Mouse (Mus musculus) embryo, embryonic 11 days (tissue): Measurements from ENCODE around the gene Cmip.

Source experiments
- DNase-seq: peaks from one replicate; pipeline ENCODE4 v3.0.0-alpha.2; 2015

The Cmip gene

DNA sequence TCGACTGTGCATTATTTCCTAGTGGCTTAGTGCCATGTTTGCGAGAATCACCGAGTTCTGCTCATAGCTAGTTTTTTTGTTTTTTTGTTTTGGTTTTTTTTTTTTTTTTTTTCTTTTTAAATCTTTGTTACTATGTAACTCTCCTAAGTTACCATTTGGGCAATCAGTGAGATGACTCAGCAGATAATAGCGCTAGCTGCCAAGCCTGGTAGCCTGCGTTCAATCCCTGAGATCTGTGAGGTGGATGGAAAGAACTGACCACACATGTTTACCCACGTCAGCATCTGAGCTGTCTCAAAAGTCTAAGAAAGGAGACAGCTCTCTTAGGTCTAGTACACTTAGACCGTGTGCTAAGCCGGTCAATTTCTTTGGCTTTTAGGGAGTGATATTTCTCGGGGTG, 71.9 kb downstream of the Cmip start:
- no peak for DNase-seq

DNA sequence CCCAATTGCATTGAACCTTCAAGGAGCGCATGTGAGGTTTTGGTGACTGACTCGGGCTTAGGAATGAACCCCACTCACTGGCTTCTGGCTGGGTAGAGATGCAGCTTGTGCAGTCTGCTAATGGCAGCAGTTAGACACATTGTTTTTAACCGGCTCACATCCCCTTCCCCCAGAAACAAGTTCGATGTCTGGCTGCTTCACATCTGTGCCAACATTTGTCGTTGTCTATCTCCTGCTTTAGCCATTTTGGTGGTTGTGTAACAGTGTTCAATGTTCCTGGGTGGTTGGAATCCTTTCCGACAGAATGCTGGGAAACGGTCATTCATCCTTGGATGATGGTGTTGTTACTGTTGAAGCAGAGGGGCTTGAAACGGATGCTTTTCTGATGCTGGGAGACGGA, 72.3 kb downstream of the Cmip start:
- DNase-seq: no peak

DNA sequence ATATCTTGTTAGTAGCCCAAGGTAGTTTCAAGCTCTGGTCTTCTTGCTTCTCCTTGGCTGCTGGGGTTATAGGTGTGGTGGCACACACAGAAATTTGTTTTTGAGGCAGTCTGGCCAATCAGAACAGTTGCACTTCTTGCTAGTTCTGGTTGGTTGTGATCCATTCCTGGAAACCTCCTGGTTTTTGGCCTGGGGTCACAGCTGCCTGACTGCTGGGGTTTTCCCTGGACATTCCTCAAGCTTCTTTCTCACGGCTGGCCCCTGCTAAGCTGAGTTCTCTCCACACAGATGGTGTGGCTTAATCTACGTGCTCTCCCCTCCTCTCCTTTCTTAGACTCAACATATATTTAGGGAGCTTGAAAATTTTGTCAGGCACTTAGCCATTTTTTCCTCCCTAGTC, 73.0 kb downstream of the Cmip start:
- no peak for DNase-seq

DNA sequence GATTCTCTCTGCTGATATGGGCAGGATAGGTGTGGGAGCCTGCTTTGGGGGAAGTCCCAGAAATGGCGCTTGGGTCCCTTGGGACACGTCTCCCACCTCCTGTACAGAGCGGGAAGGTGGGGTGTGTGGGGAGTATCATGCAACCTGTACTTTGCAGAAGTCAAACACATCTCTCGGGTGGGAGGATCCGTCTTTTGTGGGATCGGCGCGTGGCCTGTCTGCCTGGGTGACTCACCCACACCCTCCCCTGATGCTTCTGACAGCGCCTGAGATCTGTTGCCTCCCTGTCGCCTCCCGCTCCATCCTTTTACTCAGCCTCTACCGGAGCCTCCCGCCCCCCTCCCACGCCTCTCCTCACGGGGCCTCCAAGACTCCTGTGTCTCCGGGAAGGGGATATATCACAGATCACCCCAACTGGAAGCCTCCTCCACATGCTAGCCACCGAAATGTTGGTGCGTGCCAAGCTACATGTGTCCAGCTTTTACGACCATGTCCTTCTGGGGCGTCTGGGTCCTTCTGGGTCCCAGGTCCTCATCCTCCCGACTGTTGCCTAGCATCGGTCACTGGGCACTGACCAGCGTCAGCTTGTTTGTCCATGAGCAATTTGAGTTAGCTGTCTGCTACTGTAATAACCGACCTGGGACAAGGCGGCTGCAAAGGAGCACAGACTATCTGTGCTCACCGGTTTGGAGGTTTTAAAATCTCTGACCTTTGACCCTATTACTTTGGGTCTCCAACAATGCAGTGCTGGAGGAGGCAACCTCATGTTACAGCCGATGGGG, 75.6 kb downstream of the Cmip start:
- no peak for DNase-seq

DNA sequence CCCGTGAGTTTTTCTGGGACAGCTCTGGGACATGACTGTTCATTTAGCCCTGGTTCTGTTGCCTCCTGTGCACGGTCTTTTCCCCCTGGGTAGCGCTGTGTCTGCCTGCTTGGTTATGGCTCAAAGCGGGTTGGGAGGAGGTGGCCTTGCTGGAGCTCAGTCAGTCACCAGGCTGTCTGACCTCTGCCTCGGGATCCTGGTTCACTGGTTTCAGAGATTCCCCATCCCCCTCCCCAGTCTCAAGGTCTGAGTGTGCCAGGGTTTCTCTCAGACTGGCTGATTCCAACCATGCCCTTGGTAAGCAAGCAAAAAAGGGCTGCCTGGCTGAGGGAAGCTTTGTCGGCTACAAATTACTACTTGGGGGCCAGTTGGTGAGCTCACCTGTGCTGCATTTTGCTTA, 76.8 kb downstream of the Cmip start:
- DNase-seq: peak; percentile 53

DNA sequence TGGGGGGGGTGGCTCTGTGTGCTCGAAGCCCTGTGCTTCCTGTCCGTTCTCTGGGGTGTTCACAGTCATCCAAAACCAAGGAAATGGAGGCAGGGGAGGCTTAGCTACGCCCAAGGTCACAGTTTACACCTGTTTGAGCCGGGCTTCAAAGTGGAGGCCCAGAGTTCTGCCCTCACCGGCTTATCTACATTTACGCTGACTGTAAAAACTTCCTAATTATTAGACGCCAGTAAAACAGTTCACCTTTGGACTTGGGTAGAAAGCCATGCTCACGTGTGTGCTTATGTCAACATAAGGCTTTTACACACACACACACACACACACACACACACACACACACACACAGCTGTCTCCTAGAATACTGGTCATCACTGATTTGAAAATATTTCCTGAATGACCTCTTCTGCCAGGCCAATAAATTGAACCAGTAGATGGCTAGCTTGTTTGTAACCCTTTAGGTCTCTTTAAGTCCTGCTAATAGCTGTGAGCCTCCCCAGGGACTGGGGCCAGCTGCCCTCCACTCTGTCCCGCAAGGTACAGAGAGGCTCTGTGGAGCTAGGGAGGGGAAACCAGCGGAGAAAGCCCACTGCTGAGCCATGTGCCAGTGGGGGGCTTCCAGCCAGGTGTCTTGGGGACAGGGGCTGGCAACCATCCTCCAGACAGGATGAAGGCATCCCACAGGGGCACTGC, 77.3 kb downstream of the Cmip start:
- DNase-seq: peak; percentile 35

DNA sequence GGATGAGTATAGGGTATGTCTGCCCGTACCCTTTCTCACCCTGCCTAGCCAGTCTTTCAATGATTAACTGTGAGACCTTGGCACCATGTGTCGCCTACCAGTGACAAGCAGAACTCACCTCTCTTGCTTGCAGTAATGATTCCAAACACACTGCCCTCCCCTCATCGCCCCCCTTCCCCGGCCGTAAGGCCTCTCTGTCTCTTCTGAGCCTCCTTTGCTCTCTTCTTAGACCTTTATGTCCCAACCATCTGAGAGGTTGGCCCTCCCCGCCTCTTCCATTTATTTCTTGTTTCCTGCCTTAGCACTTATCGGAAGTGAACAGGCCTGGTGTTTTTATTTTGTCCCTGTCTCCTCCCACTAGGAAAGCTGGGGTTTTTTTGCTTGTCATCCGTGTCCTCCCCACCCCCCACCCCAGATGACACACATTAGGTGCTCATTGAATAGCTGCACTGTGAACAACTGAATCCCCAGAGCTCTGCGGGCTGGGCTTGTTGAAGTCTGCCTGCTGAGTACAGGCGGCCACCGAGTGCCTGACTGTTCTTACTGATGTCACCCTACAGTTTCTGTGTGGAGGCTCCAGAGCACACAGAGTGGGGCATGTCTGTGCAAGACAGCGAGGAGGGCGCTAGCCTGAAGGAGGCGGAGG, 78.0 kb downstream of the Cmip start:
- DNase-seq: peak; percentile 44

DNA sequence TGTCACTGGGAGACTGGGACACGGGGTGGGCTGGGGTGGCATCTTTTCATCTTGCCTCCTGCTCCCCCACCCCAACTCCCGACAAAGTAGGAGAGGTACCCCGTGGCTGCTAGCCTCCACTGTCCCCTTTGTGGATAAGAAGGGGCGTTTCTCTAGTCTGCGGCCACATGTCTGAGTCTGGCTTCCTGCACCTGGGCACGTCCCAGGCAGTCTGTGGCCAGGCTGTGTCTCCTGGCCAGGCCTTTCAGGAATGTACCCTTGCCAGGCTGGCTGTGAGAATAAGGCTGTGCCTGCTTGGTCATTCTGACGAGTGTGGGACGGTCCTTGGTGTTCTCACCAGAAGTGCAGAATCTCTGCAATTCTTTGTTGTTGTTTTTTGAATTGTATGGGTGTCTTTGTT, 78.6 kb downstream of the Cmip start:
- no peak for DNase-seq

DNA sequence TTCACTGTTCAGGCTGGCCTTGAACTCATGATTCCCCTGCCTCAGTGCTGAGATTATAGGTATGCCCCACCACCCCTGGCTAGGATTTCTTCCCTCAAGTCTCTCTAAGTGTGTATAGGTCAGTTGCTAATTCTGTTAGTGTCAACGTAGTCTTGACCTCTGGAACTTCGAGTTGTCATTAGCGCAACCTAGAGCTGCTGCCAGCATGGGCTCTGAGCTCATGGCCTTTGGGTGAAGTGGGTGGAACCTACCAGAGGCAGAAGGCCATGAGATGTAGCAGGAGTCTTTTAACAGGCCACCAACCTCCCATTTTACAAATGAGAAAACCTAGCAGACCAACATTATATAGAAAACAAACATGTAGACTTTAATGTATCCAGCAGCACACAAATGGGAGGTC, 80.3 kb downstream of the Cmip start:
- no peak for DNase-seq

DNA sequence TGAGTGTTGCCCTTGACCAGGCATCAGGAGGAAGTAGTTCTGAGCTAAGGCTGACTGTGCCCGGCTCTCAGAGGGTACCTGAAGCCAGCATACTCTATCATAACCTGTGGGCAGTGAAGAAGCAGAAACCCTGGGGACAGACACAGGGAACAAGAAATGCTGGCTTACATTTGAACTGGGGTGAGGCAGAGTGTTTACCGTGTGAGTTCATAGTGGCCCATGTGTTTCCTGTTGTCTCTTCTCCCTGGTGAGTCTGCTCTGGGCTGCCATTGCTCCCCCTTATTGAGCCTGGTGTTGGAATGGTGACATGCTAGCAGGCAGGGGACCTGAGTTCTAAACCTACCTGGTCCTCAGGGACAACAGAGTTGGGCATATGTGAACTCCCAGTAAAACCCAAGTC, 81.8 kb downstream of the Cmip start:
- no peak for DNase-seq

DNA sequence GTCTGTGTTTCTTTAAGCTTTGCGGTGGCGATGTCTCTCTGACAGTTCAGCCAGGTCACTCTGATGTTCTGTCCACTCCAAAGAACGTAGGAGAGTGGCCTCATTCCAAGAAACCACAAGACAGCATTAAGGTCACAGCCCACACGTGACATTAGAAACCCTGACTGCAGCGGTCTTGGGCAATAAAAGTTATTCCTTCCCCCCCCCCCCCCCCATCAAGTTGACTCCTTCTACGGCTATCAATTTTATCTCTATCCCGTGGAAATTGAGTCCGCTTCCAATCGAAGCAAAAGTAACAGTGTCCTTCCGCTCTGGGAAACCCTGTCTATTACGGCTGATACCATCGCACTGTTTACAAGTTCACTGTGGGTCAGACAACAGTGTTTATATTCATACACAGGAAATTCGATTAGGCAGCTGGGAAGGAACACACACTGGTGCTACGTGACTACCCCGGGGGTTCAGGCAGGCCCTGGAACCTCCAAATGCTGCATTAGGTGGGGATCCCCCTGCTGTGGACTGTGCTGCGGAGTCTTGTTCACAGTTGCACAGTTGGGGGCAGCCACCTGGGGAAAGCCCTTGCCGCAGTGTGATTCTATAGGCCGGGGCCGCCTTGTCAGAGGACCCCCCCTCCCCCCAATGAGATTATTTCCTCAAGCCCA, 82.6 kb downstream of the Cmip start:
- no peak for DNase-seq

DNA sequence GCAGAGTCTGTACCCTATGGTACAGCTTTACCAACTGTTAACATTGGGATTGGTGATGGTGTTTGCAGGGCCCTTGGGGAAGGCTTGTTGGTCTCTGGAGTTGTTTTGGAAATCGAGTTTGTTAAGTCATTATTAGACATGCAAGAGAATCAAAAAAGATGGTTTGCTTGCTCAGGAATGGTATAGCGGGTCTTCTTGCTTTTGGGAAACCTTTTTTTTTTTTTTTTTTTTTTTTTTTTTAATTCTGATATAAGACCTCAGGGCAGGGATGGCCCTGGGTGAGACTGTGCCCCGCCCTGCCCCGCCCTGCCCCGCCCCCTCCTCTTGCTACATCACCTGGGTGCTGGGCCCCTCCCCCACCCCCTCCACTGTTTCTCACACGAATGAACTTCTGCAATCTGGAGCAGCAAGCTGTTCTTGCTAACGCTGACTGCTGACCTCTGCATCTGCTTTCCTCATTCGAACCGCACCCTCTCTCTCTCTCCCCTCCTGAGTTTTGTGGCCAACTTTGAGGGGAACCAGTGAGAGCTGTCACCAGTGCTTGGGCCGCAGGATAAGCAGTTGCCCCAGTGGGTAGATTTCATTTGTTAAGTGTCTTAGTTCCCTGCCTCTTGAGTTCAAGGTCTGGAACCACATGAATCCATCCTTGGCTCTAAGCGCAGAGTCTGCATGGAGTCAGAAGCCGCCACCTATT, 83.2 kb downstream of the Cmip start:
- no peak for DNase-seq

DNA sequence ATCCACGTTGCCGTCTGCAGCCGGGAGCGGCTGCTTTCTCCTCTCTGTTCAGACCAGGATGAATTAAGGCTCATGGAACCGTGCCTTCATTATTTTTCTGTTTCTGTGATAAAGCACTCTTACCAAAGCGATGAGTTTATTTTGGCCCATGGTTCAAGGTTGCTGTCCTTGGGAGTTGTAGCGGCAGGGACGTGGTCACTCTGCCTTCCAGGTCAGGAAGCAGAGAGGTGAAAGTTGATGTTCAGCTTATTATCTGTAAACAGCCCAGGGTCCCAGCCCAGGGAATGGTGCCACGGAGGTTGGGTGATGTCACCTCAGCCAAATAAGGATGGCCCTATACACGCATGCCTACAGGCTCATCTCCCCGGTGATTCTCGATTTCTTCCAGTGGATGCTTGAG, 83.9 kb downstream of the Cmip start:
- no peak for DNase-seq

DNA sequence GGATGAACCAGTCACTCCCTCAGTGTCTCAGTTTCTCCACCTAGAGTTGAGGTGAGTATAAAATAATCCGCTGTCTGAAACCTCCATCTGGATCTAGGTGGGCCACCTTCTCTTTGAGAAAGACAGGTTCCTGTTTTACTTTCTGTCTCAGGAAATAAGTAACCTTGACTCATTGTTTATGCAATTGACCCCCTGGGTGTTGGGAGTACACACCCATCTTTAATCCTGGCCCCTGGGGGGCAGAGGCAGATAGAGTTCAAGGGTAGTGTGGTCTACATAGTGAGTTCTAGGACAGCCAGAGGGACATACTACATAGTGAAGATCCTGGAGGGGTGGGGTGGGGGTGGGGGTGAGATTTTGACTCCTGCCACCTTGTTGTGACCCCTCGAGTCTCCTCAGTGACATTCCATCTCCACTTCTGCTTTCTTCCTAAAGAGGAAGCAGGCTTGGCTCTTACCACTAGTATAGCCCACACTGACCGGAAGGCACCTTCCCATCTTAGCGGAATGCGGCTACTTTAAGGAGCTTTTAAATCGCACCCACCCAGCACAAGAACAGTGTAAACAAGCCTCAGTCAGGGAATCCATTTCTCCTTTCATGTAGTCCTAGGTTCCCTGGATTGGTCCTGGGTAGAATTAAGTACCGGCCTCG, 86.0 kb downstream of the Cmip start:
- DNase-seq: no peak

DNA sequence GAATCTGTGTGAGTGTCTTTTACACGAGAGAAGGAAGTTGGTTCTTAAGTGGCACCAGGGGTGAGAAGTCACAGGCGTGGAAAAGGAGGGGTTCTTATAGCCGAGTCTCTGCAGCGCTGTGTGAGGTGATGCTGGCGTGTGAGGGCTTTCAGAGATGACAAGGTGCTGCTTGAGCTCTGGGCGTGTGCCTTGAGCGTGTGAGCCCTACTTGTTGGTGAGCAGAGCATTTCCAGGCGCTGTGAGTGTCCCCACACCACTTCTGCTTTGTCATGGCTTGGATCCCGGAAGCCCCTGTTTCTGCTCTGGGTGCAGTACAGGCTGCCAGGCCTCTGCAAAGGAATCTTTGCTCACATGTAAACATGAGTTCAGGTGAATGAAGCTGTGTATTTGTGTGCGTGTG, 86.6 kb downstream of the Cmip start:
- DNase-seq: no peak

DNA sequence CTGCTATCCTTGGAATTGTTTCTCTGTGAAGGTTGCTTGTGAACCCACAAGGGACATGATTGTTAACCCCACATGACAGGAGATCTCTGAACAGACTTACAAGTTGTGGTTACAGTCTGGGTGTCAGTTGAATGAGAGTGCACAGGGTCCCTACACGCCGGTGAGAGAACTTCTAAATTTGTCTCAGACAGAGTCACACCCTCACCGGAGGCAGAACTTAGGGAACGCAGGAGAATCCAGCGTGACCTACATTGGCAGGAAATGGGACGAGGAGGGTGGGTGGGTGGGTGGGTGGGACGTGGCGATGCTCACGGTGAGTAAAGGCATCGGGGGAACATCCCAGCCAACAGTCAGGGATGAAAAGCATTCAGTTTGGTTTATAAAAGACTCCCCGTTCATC, 88.0 kb downstream of the Cmip start:
- DNase-seq: no peak

DNA sequence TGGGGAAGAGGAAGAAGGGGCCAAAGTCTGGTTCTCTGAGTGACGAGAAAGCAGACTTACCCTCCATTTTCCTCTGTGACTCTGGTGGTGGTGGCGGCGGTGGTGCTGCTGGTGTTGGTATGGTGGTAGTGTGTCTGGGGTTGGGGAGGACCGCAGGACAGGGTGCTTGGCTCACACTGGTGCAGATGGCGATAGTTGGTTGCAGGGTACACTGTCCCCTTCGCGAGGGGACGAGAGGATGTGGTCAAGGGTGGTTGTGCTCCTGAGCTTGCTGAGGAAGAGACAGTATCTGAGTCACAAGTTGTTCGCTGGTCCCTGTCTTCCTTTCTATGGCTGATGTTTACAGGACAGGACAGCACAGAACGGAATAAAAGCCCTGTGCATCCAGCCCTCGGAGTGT, 88.5 kb downstream of the Cmip start:
- no peak for DNase-seq

DNA sequence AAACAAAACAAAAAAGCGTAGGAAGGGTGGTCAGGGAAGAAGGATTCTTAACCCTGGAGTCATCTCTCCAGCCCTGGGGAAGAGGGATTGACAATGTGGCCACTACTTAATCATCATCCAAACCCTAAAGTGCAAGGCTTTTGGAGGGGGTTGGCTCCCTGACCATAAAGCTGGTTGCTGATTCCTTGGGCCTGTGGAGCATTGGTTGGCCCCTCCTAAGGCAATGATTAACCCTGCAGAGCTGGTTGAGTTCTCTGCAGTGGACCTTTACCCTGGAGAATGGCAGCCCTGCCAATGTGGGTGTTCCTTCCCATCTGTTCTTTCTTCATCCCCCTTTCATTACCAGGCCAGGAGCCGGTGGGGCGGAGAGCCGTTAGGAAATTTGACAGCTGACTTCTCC, 90.7 kb downstream of the Cmip start:
- DNase-seq: no peak

DNA sequence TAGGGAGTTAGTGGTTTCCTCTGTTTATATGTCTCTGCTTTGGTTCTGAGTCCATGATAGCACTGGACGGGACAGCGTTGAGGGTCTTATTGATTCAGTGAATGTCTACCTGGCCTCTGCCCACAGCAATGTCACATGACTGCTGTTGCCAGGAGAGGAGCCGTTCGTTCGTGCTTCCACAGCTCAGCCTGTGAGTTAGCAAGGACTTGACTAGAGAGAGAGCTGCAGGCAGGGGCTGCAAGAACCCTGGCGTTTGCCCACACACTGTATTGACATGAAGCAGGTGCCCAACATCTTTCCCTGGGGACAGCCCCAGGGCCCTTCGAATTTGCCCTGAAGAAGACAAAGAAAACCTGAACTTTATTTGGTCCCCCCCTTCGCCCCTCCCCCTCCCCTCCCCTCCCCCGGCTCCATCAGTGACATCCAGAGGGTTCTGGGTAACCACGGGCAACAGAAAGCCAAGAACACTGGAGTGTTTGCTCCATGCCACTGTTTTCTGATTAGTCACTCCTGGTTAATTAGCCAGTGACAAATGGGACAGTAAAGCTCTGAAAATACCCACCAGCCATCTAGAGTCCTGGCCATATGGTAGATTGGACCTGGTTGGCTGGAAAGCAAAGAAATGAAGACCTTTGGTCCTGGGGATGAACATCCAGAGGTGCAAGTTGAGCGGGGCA, 92.0 kb downstream of the Cmip start:
- DNase-seq: no peak

DNA sequence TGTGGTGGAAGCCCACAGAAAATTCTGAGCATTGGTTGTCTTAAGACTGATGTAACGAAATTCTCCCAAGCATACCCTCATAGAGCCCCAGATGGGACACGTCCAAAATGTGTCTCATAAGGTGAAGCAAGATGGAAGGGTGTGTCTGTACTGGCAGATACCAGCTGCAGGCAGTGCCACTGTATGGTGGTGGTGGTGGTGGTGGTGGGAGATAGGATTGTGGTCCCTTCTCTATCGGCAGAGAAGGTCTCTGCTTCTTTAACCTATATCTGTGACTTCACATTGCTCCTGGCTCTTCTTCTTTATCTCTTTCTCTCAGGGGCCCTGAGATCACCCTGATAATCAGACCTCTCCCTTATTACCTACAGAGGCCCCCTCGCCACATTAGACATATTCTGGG, 92.7 kb downstream of the Cmip start:
- no peak for DNase-seq

DNA sequence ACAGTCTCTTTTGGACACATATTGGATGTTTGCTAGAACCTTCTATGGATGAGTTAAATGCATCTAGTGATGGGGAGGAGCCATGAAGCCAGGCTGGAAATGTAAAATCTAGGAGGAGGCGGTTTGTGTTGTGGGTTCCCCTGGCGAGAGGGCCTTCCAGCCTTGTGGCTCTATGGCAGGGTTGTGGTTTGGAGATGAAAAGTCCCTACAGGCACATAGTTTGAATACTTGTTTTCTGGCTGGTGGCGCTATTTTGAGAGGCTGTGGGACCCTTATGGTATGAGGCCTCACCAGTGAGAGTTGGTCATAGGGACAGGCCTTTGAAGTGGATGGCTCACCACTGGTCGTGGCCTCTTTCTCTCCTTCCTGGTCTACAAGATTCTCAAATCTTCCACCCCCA, 95.2 kb downstream of the Cmip start:
- DNase-seq: no peak
